Mouse (Mus musculus) neural tube, embryonic 14.5 days (tissue): Measurements from ENCODE around the gene Frmd4a. TPM values are rescaled to one million over a fixed set of nuclear protein-coding genes. Genes with fewer than 3 reads are reported as not detected.

Experiments
- ATAC-seq: fragments of 200-750 bp; cut with Nextera tagmentation; 2 replicates; pipeline ENCODE4 v1.8.0; 2017; ENCODE audit warnings: low read depth, mild to moderate bottlenecking, moderate TSS enrichment, moderate library complexity
- H3K27ac ChIP-seq: fragments of 300-500 bp; sonication (generic); 2 replicates; pipeline ENCODE4 v1.5.1; 2014; ENCODE audit warnings: low read depth, mild to moderate bottlenecking, control low read depth, low read length, moderate library complexity, mixed read lengths
- H3K27me3 ChIP-seq: fragments of 300-500 bp; sonication (generic); 2 replicates; pipeline ENCODE4 v1.6.1; 2014; ENCODE audit warnings: low read length; ENCODE audit not compliant: control insufficient read depth, insufficient read depth
- H3K36me3 ChIP-seq: fragments of 300-500 bp; sonication (generic); 2 replicates; pipeline ENCODE4 v1.6.1; 2014; ENCODE audit warnings: low read length, mixed read lengths; ENCODE audit not compliant: control insufficient read depth, insufficient read depth
- H3K4me1 ChIP-seq: fragments of 300-500 bp; sonication (generic); 2 replicates; pipeline ENCODE4 v1.6.1; 2014; ENCODE audit warnings: low read length; ENCODE audit not compliant: control insufficient read depth, insufficient read depth
- H3K4me2 ChIP-seq: fragments of 300-500 bp; sonication (generic); 2 replicates; pipeline ENCODE4 v1.6.1; 2014; ENCODE audit warnings: mild to moderate bottlenecking, low read depth, low read length, control low read depth
- H3K4me3 ChIP-seq: fragments of 300-500 bp; sonication (generic); 2 replicates; pipeline ENCODE4 v1.5.1; 2014; ENCODE audit warnings: low read depth, low read length, control low read depth, mixed read lengths
- H3K9ac ChIP-seq: fragments of 300-500 bp; sonication (generic); replicated peaks from 2 replicates; pipeline ENCODE4 v1.6.1; 2014; ENCODE audit warnings: low read depth, mild to moderate bottlenecking, control low read depth, low read length, mixed read lengths
- H3K9me3 ChIP-seq: fragments of 300-500 bp; sonication (generic); 2 replicates; pipeline ENCODE4 v1.6.1; 2016; ENCODE audit warnings: low read length; ENCODE audit not compliant: control insufficient read depth
- WGBS: fragments of 180-500 bp; shearing (Covaris S2); extraction: QIAGEN DNeasy Blood & Tissue Kit; methylation state at CpG from one replicate; pipeline ENCODE4 v1.1.7; 2014; 5-methylcytosine and 5-hydroxymethylcytosine counted together
- polyA plus RNA-seq: library from polyadenylated mRNA; unstranded; fragments of >200 nt; fragmentation: Nextera tagmentation; extraction: Ambion mirVana; gene quantifications from 2 replicates; pipeline ENCODE4 v1.2.1, GENCODE M21; 2014

The Frmd4a gene
- polyA plus RNA-seq, 1 experiment from 2014 or later = 67.4 TPM

- peaks cover 3% of the 10 kb centered on the region; the same call in 1 of the 2 replicates for H3K36me3 ChIP-seq
- H3K4me2 ChIP-seq = no peak overlapping the region
- no peaks in the 10 kb centered on the region for H3K27me3 ChIP-seq
- no peak overlapping the region for H3K27ac ChIP-seq
- H3K4me1 ChIP-seq = peaks cover 21% of the 10 kb centered on the region
- no peak overlapping the region for H3K9ac ChIP-seq
- no peak for ATAC-seq
- no peaks in the 10 kb centered on the region for H3K9me3 ChIP-seq
- no peak overlapping the region for H3K4me3 ChIP-seq
- 64% methylated on average over 5 of the region's 5 CpGs for WGBS
Measured at GRCm38 (mm10) chr2:4544360-4544759, 526.8 kb downstream of the Frmd4a start.

GRCm38 (mm10) chr2:4545261-4545660 lies 527.7 kb downstream of the Frmd4a start:
- Histone ChIP-seq H3K9ac (no peak overlapping the region), H3K36me3 (peaks cover 3% of the 10 kb centered on the region; the same call in 1 of the 2 replicates), H3K9me3 (no peaks in the 10 kb centered on the region), H3K4me2 (no peak overlapping the region), H3K4me1 (peaks cover 21% of the 10 kb centered on the region), H3K27ac (no peak overlapping the region), H3K27me3 (no peaks in the 10 kb centered on the region), H3K4me3 (no peak overlapping the region)
- no peak for ATAC-seq
- WGBS = 87% methylated on average over 6 of the region's 6 CpGs

GRCm38 (mm10) chr2:4547003-4547662 lies 529.6 kb downstream of the Frmd4a start:
- no peak overlapping the region for H3K4me3 ChIP-seq
- no peaks in the 10 kb centered on the region for H3K9me3 ChIP-seq
- H3K27me3 ChIP-seq = no peaks in the 10 kb centered on the region
- H3K36me3 ChIP-seq = peaks cover 6% of the 10 kb centered on the region; the same call in 1 of the 2 replicates
- H3K4me2 ChIP-seq = no peak overlapping the region
- peaks cover 11% of the 10 kb centered on the region for H3K4me1 ChIP-seq
- no peak overlapping the region for H3K9ac ChIP-seq
- H3K27ac ChIP-seq = no peak overlapping the region
- no peak for ATAC-seq
- 88% methylated on average over 5 of the region's 5 CpGs for WGBS

- Histone ChIP-seq H3K36me3 (peaks cover 6% of the 10 kb centered on the region; the same call in 1 of the 2 replicates), H3K4me3 (no peak overlapping the region), H3K9me3 (no peaks in the 10 kb centered on the region), H3K9ac (no peak overlapping the region), H3K4me2 (no peak overlapping the region), H3K4me1 (no peaks in the 10 kb centered on the region), H3K27me3 (no peaks in the 10 kb centered on the region), H3K27ac (no peak overlapping the region)
- no peak for ATAC-seq
- 95% methylated on average over 14 of the region's 14 CpGs for WGBS
Measured at GRCm38 (mm10) chr2:4549271-4549670, 531.8 kb downstream of the Frmd4a start.

- Histone ChIP-seq H3K4me2 (no peak overlapping the region), H3K4me1 (peaks cover under 1% of the 10 kb centered on the region; the same call in 1 of the 2 replicates), H3K27me3 (no peaks in the 10 kb centered on the region), H3K9me3 (no peaks in the 10 kb centered on the region), H3K27ac (no peak overlapping the region), H3K36me3 (peaks cover 6% of the 10 kb centered on the region; the same call in 1 of the 2 replicates), H3K9ac (no peak overlapping the region), H3K4me3 (no peak overlapping the region)
- 0 out of 2 replicates have a peak, but pooled peaks have one; percentile 13 for ATAC-seq
- WGBS = 90% methylated on average over 10 of the region's 10 CpGs
Measured at GRCm38 (mm10) chr2:4550017-4550763, 532.7 kb downstream of the Frmd4a start.

DNA sequence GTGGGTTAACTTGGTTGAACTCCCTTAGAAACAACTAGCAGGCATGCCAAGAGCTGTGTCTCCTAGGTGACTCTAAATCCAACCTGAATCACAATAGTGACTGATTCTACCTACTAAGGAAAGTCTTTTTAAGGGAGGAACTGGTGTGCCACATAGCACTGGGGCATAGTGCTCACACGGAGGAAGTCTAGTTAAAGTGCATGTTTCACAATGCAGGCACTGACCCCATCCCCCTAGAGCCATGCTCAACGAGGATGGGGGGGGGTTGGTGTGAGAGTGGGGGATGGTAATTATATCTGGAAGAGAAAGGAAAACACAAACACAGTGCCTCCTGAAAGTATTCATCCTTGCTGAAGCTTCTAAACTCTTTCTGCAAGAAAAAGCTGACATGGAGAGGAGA lies 533.9 kb downstream of the Frmd4a start:
- Histone ChIP-seq H3K27ac (no peak overlapping the region), H3K4me3 (no peak overlapping the region), H3K9me3 (no peaks in the 10 kb centered on the region), H3K4me2 (no peak overlapping the region), H3K36me3 (peaks cover 6% of the 10 kb centered on the region; the same call in 1 of the 2 replicates), H3K9ac (no peak overlapping the region), H3K4me1 (peaks cover 13% of the 10 kb centered on the region), H3K27me3 (no peaks in the 10 kb centered on the region)
- 23% methylated on average over 2 of the region's 2 CpGs for WGBS
- ATAC-seq = no peak

DNA sequence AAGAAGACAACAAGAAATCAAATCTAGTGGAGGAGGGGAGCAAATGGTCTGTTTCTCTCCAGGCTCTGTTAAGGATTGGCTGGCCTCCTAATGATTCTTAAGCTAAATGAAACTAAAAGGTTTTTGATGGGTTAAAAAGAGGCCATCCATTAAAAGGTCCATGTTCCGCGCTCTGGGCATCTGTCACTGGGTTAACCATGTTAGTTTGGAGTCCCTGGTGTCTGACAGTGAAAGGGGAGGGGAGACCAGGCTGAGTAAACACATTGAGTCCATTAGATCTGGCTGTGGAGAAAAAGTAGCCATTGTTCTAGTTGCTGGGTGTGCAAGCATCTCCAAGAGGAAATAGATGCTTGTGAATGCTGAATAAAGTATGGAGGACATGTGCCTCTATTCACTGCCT lies 534.3 kb downstream of the Frmd4a start:
- Histone ChIP-seq H3K4me2 (no peak overlapping the region), H3K9ac (no peak overlapping the region), H3K4me1 (peaks cover 17% of the 10 kb centered on the region), H3K9me3 (no peaks in the 10 kb centered on the region), H3K27ac (no peak overlapping the region), H3K27me3 (no peaks in the 10 kb centered on the region), H3K4me3 (no peak overlapping the region), H3K36me3 (peaks cover 6% of the 10 kb centered on the region; the same call in 1 of the 2 replicates)
- no peak for ATAC-seq
- WGBS = 53% methylated on average over 2 of the region's 2 CpGs

- ATAC-seq = no peak
- Histone ChIP-seq H3K4me3 (no peak overlapping the region), H3K4me2 (no peak overlapping the region), H3K36me3 (peaks cover 6% of the 10 kb centered on the region; the same call in 1 of the 2 replicates), H3K4me1 (peaks cover 23% of the 10 kb centered on the region), H3K27me3 (no peaks in the 10 kb centered on the region), H3K27ac (no peak overlapping the region), H3K9ac (no peak overlapping the region), H3K9me3 (no peaks in the 10 kb centered on the region)
- WGBS = 89% methylated on average over 4 of the region's 4 CpGs
Measured at GRCm38 (mm10) chr2:4552486-4552885, 535.0 kb downstream of the Frmd4a start.

DNA sequence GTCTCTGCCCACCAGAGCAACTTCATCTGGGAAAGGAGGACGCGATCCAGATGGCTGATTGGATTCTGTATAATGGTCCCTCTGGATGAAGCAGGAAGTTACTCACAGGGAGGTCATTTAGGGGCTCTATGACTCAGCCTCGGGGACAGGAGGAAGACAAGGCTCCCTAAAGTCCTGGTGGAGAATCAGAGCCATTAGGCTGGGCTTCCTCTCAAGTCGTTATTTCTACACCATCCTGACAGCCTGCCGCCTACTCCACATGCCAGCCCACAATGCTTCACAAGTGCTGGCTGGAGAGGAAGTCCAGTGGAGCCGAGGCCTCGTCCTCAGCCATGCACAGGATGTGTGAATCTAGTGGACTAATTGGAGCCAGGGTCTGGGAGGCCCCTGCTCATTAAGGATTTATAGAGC lies 537.7 kb downstream of the Frmd4a start:
- WGBS = 28% methylated on average over 7 of the region's 7 CpGs
- Histone ChIP-seq H3K9me3 (no peaks in the 10 kb centered on the region), H3K4me3 (no peak overlapping the region), H3K27me3 (no peaks in the 10 kb centered on the region), H3K4me1 (peaks cover 38% of the 10 kb centered on the region), H3K9ac (no peak overlapping the region), H3K27ac (no peak overlapping the region), H3K4me2 (no peak overlapping the region), H3K36me3 (0 out of 2 replicates have a peak, but pooled peaks cover 3% of the 10 kb centered on the region)
- ATAC-seq = no peak
